Mouse (Mus musculus): ENCODE measurements around the gene Crybg3.

DNA sequence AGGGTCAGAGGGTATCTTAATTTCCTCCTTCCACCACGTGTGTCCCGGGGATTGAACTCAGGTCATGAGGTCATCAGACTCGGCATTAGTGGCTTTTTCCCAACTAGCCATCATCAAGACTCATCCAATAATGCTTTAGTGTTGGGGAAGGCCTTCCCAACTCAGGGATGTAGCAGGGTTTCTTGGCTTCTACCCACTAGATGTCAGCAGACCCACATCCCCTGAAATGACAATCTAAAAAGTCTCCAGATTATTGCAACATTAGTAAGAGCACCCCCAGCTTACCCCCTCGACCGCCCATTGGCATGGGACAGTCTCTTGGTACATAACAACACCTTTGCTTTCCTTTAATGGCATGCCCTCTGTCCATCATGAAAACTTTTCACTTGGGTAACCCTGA, 65.1 kb downstream of the Crybg3 start:
- TF ChIP-seq CTCF (IDR thresholded peaks at IDR 0.05; ENCODE audit: borderline replicate concordance, insufficient read depth, low read length) (no peak), POLR2A (IDR thresholded peaks at IDR 0.05; ENCODE audit: low read depth, low read length) (no peak)
